Mouse (Mus musculus) neutrophil, adult 65 days (primary cell): ENCODE results near the gene Olfr1177-ps. TPM values are rescaled to one million over a fixed set of nuclear protein-coding genes. Genes with fewer than 3 reads are reported as not detected.

Experiments
- total RNA-seq: library from RNA; stranded (reverse); gene quantifications from 2 replicates; pipeline ENCODE4 v1.2.4, GENCODE M21; 2023

Olfr1177-ps gene
- total RNA-seq, result not detected in 2 replicates

DNA sequence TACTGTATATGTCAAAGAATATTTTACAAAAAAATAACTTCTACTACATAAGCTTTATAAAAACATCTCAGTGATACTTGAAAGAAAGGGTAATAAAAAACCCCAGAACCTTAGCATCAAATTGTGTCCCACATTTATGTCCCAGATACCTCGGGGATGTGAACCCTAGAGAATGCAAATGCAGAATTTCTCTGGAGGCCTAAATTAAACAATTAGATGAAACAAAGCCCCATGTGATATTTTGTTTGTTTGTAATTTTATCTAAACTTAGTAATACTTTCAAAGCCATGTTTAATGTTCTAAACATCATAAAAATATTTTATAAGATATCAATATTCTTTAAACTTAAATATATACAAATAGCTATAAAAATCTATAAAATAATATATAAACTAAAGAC is at the start of gene Olfr1177-ps:
Gene Olfr1177-ps, minus strand, starts transcription at position 101 of the 400 bp plus-strand sequence.

DNA sequence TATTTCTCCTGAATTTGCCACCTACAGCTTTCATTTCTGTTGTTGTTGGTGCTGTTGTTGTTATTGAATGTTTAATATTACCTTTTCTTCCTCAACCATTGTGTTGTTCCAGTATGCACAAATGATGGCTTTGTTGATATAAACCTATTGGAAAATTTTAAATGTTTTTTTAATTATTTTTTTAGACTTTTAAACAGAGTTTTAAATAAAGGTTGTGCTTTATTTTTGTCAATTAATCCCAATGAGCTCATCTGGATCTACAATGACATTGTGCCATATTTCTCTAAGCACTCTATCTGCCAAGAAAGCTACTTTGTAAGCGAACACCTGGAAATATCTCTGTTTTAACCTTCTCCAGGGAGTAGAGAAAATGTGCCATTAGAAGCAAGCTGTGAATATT is 40.5 kb upstream of the Olfr1177-ps start, which contains the start of gene Olfr1178:
Gene Olfr1178, plus strand, starts transcription at position 301 of the 400 bp plus-strand sequence.

DNA sequence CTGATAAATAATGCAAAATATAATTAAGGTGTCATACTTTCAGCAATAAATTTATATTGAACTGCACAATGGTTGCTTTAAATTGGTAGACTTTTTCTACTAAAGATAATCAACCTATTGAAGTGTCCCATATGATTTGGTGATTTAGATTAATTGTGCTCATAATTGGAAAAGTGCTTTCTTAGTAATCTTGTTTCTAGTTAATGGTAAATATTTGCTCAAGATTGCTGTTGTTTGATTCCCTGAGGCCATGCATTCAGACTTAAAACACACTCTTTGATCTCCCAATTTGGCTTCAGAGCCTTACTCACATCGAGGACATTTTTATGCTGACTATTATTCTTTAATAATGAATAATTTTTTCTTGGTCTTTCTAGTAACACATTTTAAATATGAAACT is 9.9 kb downstream of the Olfr1177-ps start, which contains the start of gene Olfr1176:
Gene Olfr1176, plus strand, starts transcription at position 301 of the 400 bp plus-strand sequence.

DNA sequence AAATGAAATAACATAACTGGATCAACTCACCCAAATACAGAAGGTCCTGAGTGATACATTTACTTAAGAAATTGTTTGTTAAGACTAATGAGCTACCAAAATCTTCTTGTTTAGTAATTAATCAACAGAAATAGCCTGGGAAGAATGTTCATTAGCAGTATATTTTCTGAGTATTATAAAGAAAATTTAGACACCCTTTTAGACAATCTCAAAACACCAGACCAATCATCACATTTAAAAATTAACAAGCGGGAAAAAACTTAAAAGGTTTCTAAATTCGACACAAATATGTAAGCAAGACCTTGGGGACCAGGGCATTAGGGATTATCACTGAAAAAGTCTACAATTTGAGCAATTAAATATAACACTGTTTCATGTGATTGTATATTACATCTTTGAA is 19.2 kb downstream of the Olfr1177-ps start, which contains the start of gene Olfr1175-ps:
Gene Olfr1175-ps, minus strand, starts transcription at position 101 of the 400 bp plus-strand sequence.

DNA sequence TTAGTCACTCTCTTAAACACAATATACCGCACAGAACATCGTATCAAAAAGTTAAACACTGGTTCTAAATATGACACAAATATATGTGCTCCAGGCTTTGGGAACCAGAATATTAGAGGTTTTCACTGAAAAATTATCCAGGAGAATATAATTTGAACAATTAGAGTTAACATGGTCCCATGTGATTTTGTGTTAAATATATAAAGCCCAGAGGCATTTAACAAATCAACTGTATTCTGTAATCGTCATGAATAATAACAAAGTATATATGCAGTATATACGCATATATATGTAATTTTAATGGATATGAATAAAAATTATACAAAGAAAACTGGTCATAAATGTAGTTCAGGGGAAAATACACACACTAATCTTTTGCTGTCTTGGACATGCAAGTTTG is 31.3 kb downstream of the Olfr1177-ps start, which contains the start of gene Olfr1174-ps:
Gene Olfr1174-ps, minus strand, starts transcription at position 101 of the 400 bp plus-strand sequence.

Other genes starting within 250 kb of the Olfr1177-ps start
- not detected in 2 replicates for gene Olfr1166, start 218.2 kb downstream of the Olfr1177-ps start, total RNA-seq
- gene Olfr1167, start 191.3 kb downstream of the Olfr1177-ps start, total RNA-seq, result not detected in 2 replicates
- not detected in 2 replicates for gene Olfr1168, start 164.6 kb downstream of the Olfr1177-ps start, total RNA-seq
- gene Olfr1170, start 118.2 kb downstream of the Olfr1177-ps start, total RNA-seq, result not detected in 2 replicates
- gene Olfr1173, start 66.6 kb downstream of the Olfr1177-ps start, total RNA-seq, result not detected in 2 replicates
- gene Olfr1174-ps, start 31.4 kb downstream of the Olfr1177-ps start, total RNA-seq, result not detected in 2 replicates
- gene Olfr1175-ps, start 19.3 kb downstream of the Olfr1177-ps start, total RNA-seq, result not detected in 2 replicates
- gene Olfr1176, start 9.8 kb downstream of the Olfr1177-ps start, total RNA-seq, result not detected in 2 replicates
- gene Olfr1178, start 40.6 kb upstream of the Olfr1177-ps start, total RNA-seq, result not detected in 2 replicates
- not detected in 2 replicates for gene Olfr1179, start 60.0 kb upstream of the Olfr1177-ps start, total RNA-seq
- gene Olfr1180, start 72.7 kb upstream of the Olfr1177-ps start, total RNA-seq, result not detected in 2 replicates
- not detected in 2 replicates for gene Olfr1181, start 79.7 kb upstream of the Olfr1177-ps start, total RNA-seq
- not detected in 2 replicates for gene Gm13757, start 102.6 kb upstream of the Olfr1177-ps start, total RNA-seq
- not detected in 2 replicates for gene Olfr1183, start 108.4 kb upstream of the Olfr1177-ps start, total RNA-seq
- gene Olfr1184, start 137.1 kb upstream of the Olfr1177-ps start, total RNA-seq, result not detected in 2 replicates
- not detected in 2 replicates for gene Olfr1185-ps1, start 146.8 kb upstream of the Olfr1177-ps start, total RNA-seq
- gene Olfr1186, start 172.1 kb upstream of the Olfr1177-ps start, total RNA-seq, result not detected in 2 replicates
- not detected in 2 replicates for gene Olfr1188, start 210.4 kb upstream of the Olfr1177-ps start, total RNA-seq
- gene Olfr1189, start 240.0 kb upstream of the Olfr1177-ps start, total RNA-seq, result not detected in 2 replicates